Mouse (Mus musculus) CH12.LX (cell line): ENCODE results near the gene Smyd3. TPM values are rescaled to one million over a fixed set of nuclear protein-coding genes. Genes with fewer than 3 reads are reported as not detected.

Experiments
- DNase-seq: peaks from one replicate; pipeline ENCODE4 v3.0.0-alpha.2; 2013; ENCODE audit errors: extremely low read depth
- H3K27ac ChIP-seq: 2 replicates; pipeline ENCODE4 v1.5.1; 2012; ENCODE audit warnings: low read depth, mild to moderate bottlenecking, control low read depth, moderate library complexity; ENCODE audit not compliant: insufficient read depth
- H3K27me3 ChIP-seq: replicated peaks from 2 replicates; pipeline ENCODE3; 2012; ENCODE audit warnings: inconsistent platforms
- H3K36me3 ChIP-seq, 2 experiments: replicated peaks in 1 of 2; 2 replicates each; pipeline versions ENCODE3 to v1.6.1; 2012; ENCODE audit warnings: inconsistent platforms in 1 of 2, low read length in 1 of 2, mild to moderate bottlenecking in 1 of 2, mixed read lengths in 1 of 2, moderate library complexity in 1 of 2; ENCODE audit not compliant: control insufficient read depth in 1 of 2, insufficient read depth in 1 of 2
- H3K4me1 ChIP-seq, 2 experiments: 2 replicates each; pipeline ENCODE4 v1.6.1; 2012; ENCODE audit warnings: inconsistent platforms in 1 of 2, moderate library complexity in 1 of 2; ENCODE audit not compliant: insufficient read depth in 2 of 2, control insufficient read depth in 1 of 2
- H3K4me2 ChIP-seq: 2 replicates; pipeline ENCODE4 v1.6.1; 2012; ENCODE audit warnings: low read depth, mild to moderate bottlenecking, control low read depth; ENCODE audit not compliant: poor library complexity, insufficient read depth, severe bottlenecking
- H3K4me3 ChIP-seq, 3 experiments: fragments of 150-350 bp in 1 of 3; sonication (generic) in 1 of 3; replicated peaks in 1 of 3; 2 replicates each; pipeline versions ENCODE3 to v1.5.1; 2011 to 2012; ENCODE audit warnings: low read depth in 2 of 3, low read length in 2 of 3, mild to moderate bottlenecking in 2 of 3, moderate library complexity in 2 of 3, control low read depth in 1 of 3, improper control_type of control experiment in 1 of 3, inconsistent platforms in 1 of 3, mixed read lengths in 1 of 3; ENCODE audit not compliant: poor library complexity in 1 of 3
- H3K79me2 ChIP-seq: replicated peaks from 2 replicates; pipeline ENCODE4 v1.6.1; 2012; ENCODE audit warnings: mild to moderate bottlenecking, moderate library complexity; ENCODE audit not compliant: control insufficient read depth, poor library complexity, insufficient read depth, severe bottlenecking; ENCODE audit errors: extremely low read depth
- H3K9ac ChIP-seq: 2 replicates; pipeline ENCODE4 v1.6.1; 2012; ENCODE audit warnings: low read depth, mild to moderate bottlenecking, control low read depth, moderate library complexity; ENCODE audit not compliant: insufficient read depth
- H3K9me3 ChIP-seq: replicated peaks from 2 replicates; pipeline ENCODE3; 2012; ENCODE audit warnings: low read length, inconsistent platforms, mixed read lengths
- BHLHE40 ChIP-seq: IDR thresholded peaks from 2 replicates; pipeline ENCODE4 v1.6.1; 2011; ENCODE audit warnings: mild to moderate bottlenecking, low read depth, low read length, improper control_type of control experiment
- CHD1 ChIP-seq: IDR thresholded peaks from 2 replicates; pipeline ENCODE4 v1.6.1; 2012; ENCODE audit warnings: low read depth, low read length, improper control_type of control experiment, inconsistent platforms
- CHD2 ChIP-seq: IDR thresholded peaks from 2 replicates; pipeline ENCODE4 v1.6.1; 2011; ENCODE audit warnings: low read length, improper control_type of control experiment
- ELF1 ChIP-seq: IDR thresholded peaks from 2 replicates; pipeline ENCODE4 v1.6.1; 2014; ENCODE audit warnings: low read depth, mild to moderate bottlenecking, inconsistent platforms, low read length, improper control_type of control experiment
- EP300 ChIP-seq: IDR thresholded peaks from 2 replicates; pipeline ENCODE4 v1.6.1; 2011; ENCODE audit warnings: low read length, improper control_type of control experiment
- ETS1 ChIP-seq: conservative IDR thresholded peaks from 2 replicates; pipeline ENCODE4 v1.6.1; 2012; ENCODE audit warnings: low read depth, mild to moderate bottlenecking, inconsistent platforms, low read length, improper control_type of control experiment, moderate library complexity
- HCFC1 ChIP-seq: IDR thresholded peaks from 2 replicates; pipeline ENCODE4 v1.6.1; 2012; ENCODE audit warnings: low read depth, mild to moderate bottlenecking, inconsistent platforms, low read length, improper control_type of control experiment
- JUND ChIP-seq: conservative IDR thresholded peaks from 2 replicates; pipeline ENCODE4 v1.6.1; 2011; ENCODE audit warnings: low read depth, low read length, improper control_type of control experiment
- MAFK ChIP-seq: IDR thresholded peaks from 2 replicates; pipeline ENCODE4 v1.6.1; 2011; ENCODE audit warnings: low read length, improper control_type of control experiment; ENCODE audit not compliant: insufficient replicate concordance
- MAX ChIP-seq: IDR thresholded peaks from 2 replicates; pipeline ENCODE4 v1.6.1; 2011; ENCODE audit warnings: low read length, improper control_type of control experiment
- MAZ ChIP-seq: IDR thresholded peaks from 2 replicates; pipeline ENCODE4 v1.6.1; 2012; ENCODE audit warnings: low read depth, mild to moderate bottlenecking, inconsistent platforms, low read length, improper control_type of control experiment, moderate library complexity
- MEF2A ChIP-seq: IDR thresholded peaks from 2 replicates; pipeline ENCODE4 v1.6.1; 2014; ENCODE audit warnings: low read depth, mild to moderate bottlenecking, inconsistent platforms, low read length, improper control_type of control experiment, borderline replicate concordance
- MYC ChIP-seq: IDR thresholded peaks from 2 replicates; pipeline ENCODE4 v1.6.1; 2011; ENCODE audit warnings: low read depth, mild to moderate bottlenecking, improper control_type of control experiment, low read length
- NRF1 ChIP-seq: IDR thresholded peaks from 2 replicates; pipeline ENCODE4 v1.6.1; 2014; ENCODE audit warnings: low read depth, mild to moderate bottlenecking, inconsistent platforms, low read length, improper control_type of control experiment, moderate library complexity
- RCOR1 ChIP-seq: conservative IDR thresholded peaks from 2 replicates; pipeline ENCODE4 v1.6.1; 2012; ENCODE audit warnings: low read depth, mild to moderate bottlenecking, inconsistent platforms, low read length, improper control_type of control experiment
- TBP ChIP-seq: conservative IDR thresholded peaks from 2 replicates; pipeline ENCODE4 v1.6.1; 2011; ENCODE audit warnings: low read depth, low read length, improper control_type of control experiment
- UBTF ChIP-seq: IDR thresholded peaks from 2 replicates; pipeline ENCODE4 v1.6.1; 2012; ENCODE audit warnings: low read depth, mild to moderate bottlenecking, inconsistent platforms, low read length, improper control_type of control experiment, moderate library complexity
- USF1 ChIP-seq: IDR thresholded peaks from 2 replicates; pipeline ENCODE4 v1.6.1; 2014; ENCODE audit warnings: low read depth, mild to moderate bottlenecking, inconsistent platforms, low read length, improper control_type of control experiment
- USF2 ChIP-seq: conservative IDR thresholded peaks from 2 replicates; pipeline ENCODE4 v1.6.1; 2011; ENCODE audit warnings: low read depth, low read length, improper control_type of control experiment
- ZNF384 ChIP-seq: IDR thresholded peaks from 2 replicates; pipeline ENCODE4 v1.6.1; 2012; ENCODE audit warnings: low read depth, low read length, improper control_type of control experiment, inconsistent platforms
- dilution Hi-C: fragments of 300-500 bp; cut with MboI; formaldehyde crosslinking; loops from 2 replicates; pipeline ENCODE4 v1.14.3; 2020; ENCODE audit warnings: low sequenced_read_pairs; ENCODE audit not compliant: extremely low pct_unique_long_range_greater_than_20kb, extremely low pct_ligation_motif_present
- in situ Hi-C: fragments of 300-500 bp; cut with MboI; formaldehyde crosslinking; loops from 3 replicates; pipeline ENCODE4 v1.14.3; 2019; ENCODE audit warnings: low sequenced_read_pairs, low pct_ligation_motif_present, low pct_unique_long_range_greater_than_20kb, mixed read lengths
- polyA plus RNA-seq: library from polyadenylated mRNA; unstranded; fragments of >175 nt; gene quantifications from 2 replicates; pipeline ENCODE4 v1.2.1, GENCODE M21; 2012; ENCODE audit warnings: low read depth; ENCODE audit not compliant: insufficient read length
- total RNA-seq, 2 experiments: library from RNA; depleted of rRNA; stranded (reverse); fragments of 300-350 nt in 1 of 2; fragments of >200 nt in 1 of 2; gene quantifications; 2 replicates each; pipeline ENCODE4 v1.2.3; 2012 to 2014

Smyd3 gene
- total and polyA plus RNA-seq, 3 experiments = 11.4 to 12.5 (median 11.8) TPM

DNA sequence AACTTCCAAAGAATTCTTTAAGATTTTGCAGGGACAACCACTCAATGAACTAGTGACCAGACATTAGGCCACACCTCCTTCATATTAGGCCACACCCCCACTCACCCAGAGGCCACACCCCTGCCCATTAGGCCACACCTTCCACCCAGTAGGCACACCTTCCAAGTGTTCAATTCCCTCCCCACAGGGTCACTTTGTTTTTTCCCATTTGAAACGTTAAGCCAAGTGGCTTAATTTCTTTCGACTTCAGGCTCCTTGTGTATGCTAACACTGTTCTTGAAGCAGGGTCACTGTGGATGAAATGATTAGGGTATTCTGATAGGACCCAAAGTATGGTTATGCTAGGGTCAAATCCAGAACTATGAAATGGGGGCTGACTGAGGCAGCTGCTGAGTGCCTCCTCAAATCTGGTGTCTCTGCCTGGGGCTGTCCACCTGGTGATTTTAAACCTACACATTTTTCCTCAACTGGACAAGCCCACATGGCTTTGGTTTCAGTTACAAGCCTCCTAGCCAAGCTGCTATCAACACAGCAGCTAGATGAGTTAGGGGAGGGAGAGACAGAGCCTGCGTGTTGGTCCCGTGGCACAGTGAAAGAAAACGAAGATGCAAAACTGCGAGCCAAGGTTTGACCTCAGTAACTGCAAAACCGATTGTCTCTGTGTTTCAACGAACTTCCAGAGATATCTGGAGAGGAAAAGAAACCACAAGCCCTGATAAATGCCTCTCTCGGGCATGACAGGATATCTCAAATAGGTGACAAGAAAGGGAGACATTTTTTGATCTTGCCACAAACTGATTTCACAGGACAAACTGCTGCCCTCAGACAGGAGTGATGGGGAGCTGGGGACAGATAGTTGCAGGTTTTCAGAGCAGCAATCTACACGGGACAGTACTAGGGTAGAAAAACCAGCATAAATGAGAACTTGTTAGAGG is 400.8 kb downstream of the Smyd3 start:
- H3K27ac ChIP-seq = no peak overlapping the region

DNA sequence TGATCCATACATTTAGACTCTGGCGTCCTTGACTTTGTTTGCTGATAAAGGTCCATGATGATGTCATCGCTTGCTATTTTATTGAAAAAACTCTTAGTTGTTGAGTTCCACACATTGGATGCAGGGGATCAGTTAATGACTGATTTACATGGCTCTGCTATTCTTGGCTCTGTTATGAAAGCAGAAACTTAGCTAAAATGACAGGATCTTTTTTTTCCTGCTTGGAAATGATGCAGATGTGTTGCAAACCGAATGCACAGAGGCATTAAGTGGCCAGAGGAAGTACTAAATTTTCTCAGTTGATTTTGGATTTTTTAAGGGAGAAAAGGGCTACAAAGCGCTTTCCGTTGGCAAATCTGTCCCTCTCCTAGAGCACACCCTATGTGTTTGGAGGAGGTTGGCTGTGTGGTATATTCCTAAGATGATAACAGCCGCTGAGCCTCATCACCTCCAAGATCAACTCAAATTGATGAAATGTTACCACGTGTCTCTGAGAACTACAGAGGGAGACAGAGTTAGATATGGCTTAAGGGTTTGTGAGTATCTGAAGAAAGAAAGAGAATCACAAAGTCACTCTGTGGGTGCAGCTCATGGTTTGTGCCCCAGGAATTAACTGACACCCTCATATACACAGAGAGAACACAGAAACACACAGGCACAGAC is 402.9 kb downstream of the Smyd3 start:
- Histone ChIP-seq H3K9me3 (no peaks in the 10 kb centered on the region), H3K36me3 (no peaks in the 10 kb centered on the region), H3K79me2 (no peaks in the 10 kb centered on the region), H3K4me1 (no peaks in the 10 kb centered on the region), H3K4me3 (no peak overlapping the region), H3K27ac (no peak overlapping the region), H3K27me3 (no peaks in the 10 kb centered on the region)
- in situ Hi-C loops = no loop called here
- dilution Hi-C loops = no loop called here
- DNase-seq = no peak
- no peak for TF ChIP-seq UBTF
- no peak for TF ChIP-seq ELF1
- no peak for TF ChIP-seq MAZ
- TF ChIP-seq MAX = no peak
- no peak for TF ChIP-seq TBP
- TF ChIP-seq, all 38 proteins: peak for 0
- Histone ChIP-seq H3K4me2 (no peak overlapping the region), H3K9ac (no peak overlapping the region)

More for the DNA sequence above, 400.8 kb downstream of the Smyd3 start:
- H3K36me3 ChIP-seq = no peaks in the 10 kb centered on the region
- no peak overlapping the region for H3K4me2 ChIP-seq
- no peaks in the 10 kb centered on the region for H3K27me3 ChIP-seq
- no peak overlapping the region for H3K9ac ChIP-seq
- H3K4me1 ChIP-seq = no peaks in the 10 kb centered on the region
- dilution Hi-C loops (no loop called here), in situ Hi-C loops (no loop called here)
- no peak for DNase-seq
- no peaks in the 10 kb centered on the region for H3K9me3 ChIP-seq
- no peak overlapping the region for H3K4me3 ChIP-seq
- TF ChIP-seq HCFC1 (no peak), ETS1 (no peak), EP300 (no peak), MAZ (no peak), JUND (no peak), MYC (no peak), ZNF384 (no peak), BHLHE40 (no peak), USF1 (no peak), RCOR1 (no peak), MEF2A (no peak), USF2 (no peak), UBTF (no peak), ELF1 (no peak), NRF1 (no peak), TBP (no peak), MAFK (no peak), CHD2 (no peak), MAX (no peak), CHD1 (no peak)
- no peaks in the 10 kb centered on the region for H3K79me2 ChIP-seq
